ENCODE assay signal across 8 mouse cellular contexts in the genomic region with DNA sequence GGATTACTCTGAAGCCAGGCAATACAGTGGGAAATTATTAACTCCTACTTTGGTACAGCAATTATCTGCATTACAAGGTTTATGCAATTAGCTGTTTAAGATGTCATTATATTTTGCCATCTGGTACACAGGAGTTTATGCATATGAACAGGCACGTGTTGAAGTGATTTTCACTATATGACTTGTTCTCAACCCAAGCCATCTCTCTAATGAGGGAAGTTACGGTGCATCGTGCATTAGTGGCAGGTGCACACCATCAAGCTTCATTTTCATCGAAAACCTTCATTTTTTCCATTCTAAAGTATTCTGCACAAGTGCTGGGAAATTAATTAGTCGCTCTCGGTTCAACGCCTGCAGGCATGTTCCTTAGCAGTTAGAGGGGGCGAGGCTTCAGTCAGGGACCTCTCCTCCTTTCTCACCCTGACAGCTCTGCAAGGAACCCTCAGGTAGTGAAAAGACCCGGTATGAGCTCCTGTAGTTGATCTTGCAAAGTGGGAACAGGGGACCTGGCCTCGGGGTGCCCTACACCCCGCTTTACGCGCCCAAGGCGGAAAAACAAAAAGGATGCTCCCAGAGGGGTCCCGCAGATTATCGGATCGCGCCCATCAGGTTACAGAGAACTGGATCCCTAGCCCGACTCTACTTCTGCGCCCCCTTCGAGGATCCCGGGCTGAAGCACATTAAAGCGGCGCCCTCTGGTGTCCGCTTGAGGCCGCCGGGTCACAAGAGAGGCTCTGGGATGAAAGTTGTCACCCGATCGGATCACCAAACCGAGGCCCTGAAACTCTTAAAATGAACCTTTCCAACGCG. TPM values are rescaled to one million over a fixed set of nuclear protein-coding genes. Genes with fewer than 3 reads are reported as not detected.
DNase-seq lines count a peak whose midpoint lies in the region; ATAC-seq lines count a peak whose summit lies in the region.

No protein-coding gene starts in this region.

- 9% methylated on average over 32 of the region's 32 CpGs for WGBS in intestine, embryonic 15.5 days

- intact Hi-C loops in gastrocnemius, postnatal 36 days (cut with DNase I), result loop anchor here (1.0 to 5.0 kb wide), 4 partner anchors 118 to 1048 kb away; no protein-coding TSS in a partner anchor
- intact Hi-C loops in left cerebral cortex, postnatal 25 days (cut with DNase I), result loop anchor here (1.0 to 5.0 kb wide), 5 partner anchors 69 to 1048 kb away; no protein-coding TSS in a partner anchor

- peak overlapping the region; percentile 53 for H3K9ac ChIP-seq in intestine, embryonic 15.5 days

- no peaks in the 10 kb centered on the region for H3K9me3 ChIP-seq in intestine, embryonic 15.5 days

- peak; percentile 83 to 95 for DNase-seq in adrenal gland, adult (ENCODE audit: inconsistent age in 2 of 2, low spot score in 1 of 2)
- peak; percentile 93 for DNase-seq in embryo, embryonic 11 days
- peak; percentile 69 to 76 for DNase-seq in gastrocnemius, postnatal 36 days
- DNase-seq in left cerebral cortex, postnatal 25 days (ENCODE audit: low spot score in 2 of 2), result peak; percentile 66 to 69
- peak; percentile 84 for DNase-seq in mesoderm, embryonic 11.5 days (ENCODE audit: low read depth, low spot score)
- DNase-seq in right cerebral cortex, postnatal 4 days, result peak; percentile 77

- peak overlapping the region; percentile 81 for H3K4me2 ChIP-seq in intestine, embryonic 15.5 days (replicated peaks)

- peak overlapping the region; percentile 32 for H3K4me3 ChIP-seq in intestine, embryonic 15.5 days (replicated peaks)

- H3K27me3 ChIP-seq in intestine, embryonic 15.5 days (replicated peaks), result no peaks in the 10 kb centered on the region

- ATAC-seq in intestine, embryonic 15.5 days, result peak; percentile 86
- ATAC-seq in monocyte, adult 5-6 weeks (replicated peaks; ENCODE audit: insufficient number of reproducible peaks, low FRiP score, low TSS enrichment, poor library complexity, severe bottlenecking), result no peak

- H3K27ac ChIP-seq in intestine, embryonic 15.5 days, result no peak overlapping the region

- H3K4me1 ChIP-seq in intestine, embryonic 15.5 days (replicated peaks), result no peaks in the 10 kb centered on the region

- H3K36me3 ChIP-seq in intestine, embryonic 15.5 days, result no peaks in the 10 kb centered on the region

RNA-seq across cellular contexts. Expression of gene Nfia, which starts 27.0 kb away (rescaled TPM):
- 10 to 100 TPM; 56.2 to 61.5 TPM for total RNA-seq in gastrocnemius, postnatal 36 days (2021)
- polyA plus RNA-seq in intestine, embryonic 15.5 days (2015; fragmentation: Nextera tagmentation; extraction: Ambion mirVana), result 30.2 and 37.3 TPM in 2 replicates
- 10 to 100 TPM; 63.0 to 73.6 TPM for total RNA-seq in left cerebral cortex, postnatal 25 days (2021)
- 0.67 to 2.1 TPM (median 0.75 TPM) in 3 replicates for total RNA-seq in monocyte, adult 5-6 weeks (2017)

RNA-seq across cellular contexts. Expression of gene E130114P18Rik, which starts 32.4 kb away (rescaled TPM):
- total RNA-seq in gastrocnemius, postnatal 36 days (2021), result under 1 TPM in 1 of 2 experiments, not detected in 1; 0.26 TPM
- 2.5 and 3.9 TPM in 2 replicates for polyA plus RNA-seq in intestine, embryonic 15.5 days (2015; fragmentation: Nextera tagmentation; extraction: Ambion mirVana)
- 1 to 10 TPM; 6.0 to 6.5 TPM for total RNA-seq in left cerebral cortex, postnatal 25 days (2021)
- not detected in 3 replicates for total RNA-seq in monocyte, adult 5-6 weeks (2017)

Comparison
In these comparisons a context has a peak if more than half of its experiments do, and no peak if none do; other contexts are left out.
1. RNA of gene Nfia, which starts 27.0 kb away (total RNA-seq): 63.0 to 73.6 TPM in left cerebral cortex, postnatal 25 days and 56.2 to 61.5 TPM in gastrocnemius, postnatal 36 days; 0.67 to 2.1 TPM in monocyte, adult 5-6 weeks; every median in the first group is over 10 times any median in the second.
2. Peak in every context shown above with its lines, with median percentiles within 50 percentile points of each other: DNase-seq.